Mouse (Mus musculus): ENCODE results near the gene Ksr2.
"Not testable (repeated sequence)": the region's sequence is repeated elsewhere in the genome, so short reads cannot be mapped to it uniquely, and the experiment has no call there.

DNA sequence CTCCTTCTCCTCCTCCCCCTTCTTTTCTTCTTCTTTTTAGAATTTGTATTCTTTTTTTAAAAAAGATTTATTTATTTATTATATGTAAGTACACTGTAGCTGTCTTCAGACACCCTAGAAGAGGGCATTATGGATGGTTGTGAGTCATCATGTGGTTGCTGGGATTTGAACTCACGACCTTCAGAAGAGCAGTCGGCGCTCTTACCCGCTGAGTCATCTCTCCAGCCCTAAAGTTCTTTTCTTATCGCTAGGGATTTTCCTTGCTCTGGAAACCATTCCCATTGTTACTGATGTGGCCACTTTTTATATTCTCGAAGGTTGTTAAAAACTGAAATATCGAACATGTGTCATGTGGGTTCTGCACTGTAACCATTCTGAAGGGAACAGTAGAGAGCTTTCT, 19.7 kb downstream of the Ksr2 start:
- not testable (repeated sequence) for TF ChIP-seq GATA1 (IDR thresholded peaks at IDR 0.05; ENCODE audit: borderline replicate concordance, low read length); FLI1 (IDR thresholded peaks at IDR 0.05; ENCODE audit: low read length)
